Mouse (Mus musculus): ENCODE measurements around the gene Cpm. TPM values are rescaled to one million over a fixed set of nuclear protein-coding genes. Genes with fewer than 3 reads are reported as not detected.

The Cpm gene
- total RNA-seq, 1 experiment = 4.8 TPM

GRCm38 (mm10) chr10:117637745-117638577, 8.7 kb downstream of the Cpm start:
- Histone ChIP-seq H3K4me3 (ENCODE audit: insufficient read depth in 1 of 2, low read depth in 1 of 2, low read length in 2 of 2, poor library complexity in 1 of 2, severe bottlenecking in 1 of 2) (no peak overlapping the region), H3K9ac (ENCODE audit: insufficient read depth, low read depth, low read length, poor library complexity, severe bottlenecking) (no peak overlapping the region), H3K4me1 (ENCODE audit: control insufficient read depth in 2 of 2, insufficient read depth in 2 of 2, low read length in 2 of 2, poor library complexity in 1 of 2) (0 out of 4 replicates have a peak, but pooled peaks cover 2% of the 10 kb centered on the region in 2 experiments), H3K9me3 (ENCODE audit: control insufficient read depth, insufficient read depth, low read depth, low read length) (no peaks in the 10 kb centered on the region), H3K27ac (ENCODE audit: insufficient read depth, low read depth, low read length, poor library complexity, severe bottlenecking) (no peak overlapping the region), H3K36me3 (ENCODE audit: control insufficient read depth, insufficient read depth, low read length, poor library complexity, severe bottlenecking) (no peaks in the 10 kb centered on the region)
- in situ Hi-C loops (cut with MboI; ENCODE audit: low sequenced_read_pairs in 2 of 2, unreplicated experiment in 2 of 2) = no loop called here
- no peak for DNase-seq (ENCODE audit: low read depth, low spot score)
- TF ChIP-seq ZNF384 (IDR thresholded peaks at IDR 0.05; ENCODE audit: low read depth, low read length) (no peak), ZC3H11A (IDR thresholded peaks at IDR 0.05; ENCODE audit: borderline replicate concordance, low read depth, low read length) (no peak)

- no peak overlapping the region for H3K4me3 ChIP-seq (ENCODE audit: insufficient read depth in 1 of 2, low read depth in 1 of 2, low read length in 2 of 2, poor library complexity in 1 of 2, severe bottlenecking in 1 of 2)
- in situ Hi-C loops (cut with MboI; ENCODE audit: low sequenced_read_pairs in 2 of 2, unreplicated experiment in 2 of 2) = no loop called here
Measured at GRCm38 (mm10) chr10:117638578-117639220, 9.4 kb downstream of the Cpm start.

GRCm38 (mm10) chr10:117639221-117639599, 9.9 kb downstream of the Cpm start:
- in situ Hi-C loops (cut with MboI; ENCODE audit: low sequenced_read_pairs in 2 of 2, unreplicated experiment in 2 of 2) = no loop called here
- Histone ChIP-seq H3K4me1 (ENCODE audit: control insufficient read depth in 2 of 2, insufficient read depth in 2 of 2, low read length in 2 of 2, poor library complexity in 1 of 2) (peaks cover 3 to 4% of the 10 kb centered on the region in 2 experiments; a peak in 1 of 4 replicates), H3K27ac (ENCODE audit: insufficient read depth, low read depth, low read length, poor library complexity, severe bottlenecking) (no peak overlapping the region), H3K9me3 (ENCODE audit: control insufficient read depth, insufficient read depth, low read depth, low read length) (no peaks in the 10 kb centered on the region), H3K9ac (ENCODE audit: insufficient read depth, low read depth, low read length, poor library complexity, severe bottlenecking) (no peak overlapping the region), H3K4me3 (ENCODE audit: insufficient read depth in 1 of 2, low read depth in 1 of 2, low read length in 2 of 2, poor library complexity in 1 of 2, severe bottlenecking in 1 of 2) (no peak overlapping the region), H3K36me3 (ENCODE audit: control insufficient read depth, insufficient read depth, low read length, poor library complexity, severe bottlenecking) (no peaks in the 10 kb centered on the region)
- TF ChIP-seq ZC3H11A (IDR thresholded peaks at IDR 0.05; ENCODE audit: borderline replicate concordance, low read depth, low read length) (no peak), CHD2 (IDR thresholded peaks at IDR 0.05; ENCODE audit: low read depth, low read length) (no peak), HCFC1 (IDR thresholded peaks at IDR 0.05; ENCODE audit: borderline replicate concordance, insufficient read depth, low read length) (no peak), MAFK (IDR thresholded peaks at IDR 0.05; ENCODE audit: insufficient read depth, low read depth, low read length) (no peak), ZNF384 (IDR thresholded peaks at IDR 0.05; ENCODE audit: low read depth, low read length) (no peak)
- DNase-seq (ENCODE audit: low read depth, low spot score) = no peak

More at GRCm38 (mm10) chr10:117638578-117639220, 9.4 kb downstream of the Cpm start:
- Histone ChIP-seq H3K9ac (ENCODE audit: insufficient read depth, low read depth, low read length, poor library complexity, severe bottlenecking) (no peak overlapping the region), H3K27ac (ENCODE audit: insufficient read depth, low read depth, low read length, poor library complexity, severe bottlenecking) (no peak overlapping the region), H3K9me3 (ENCODE audit: control insufficient read depth, insufficient read depth, low read depth, low read length) (no peaks in the 10 kb centered on the region), H3K36me3 (ENCODE audit: control insufficient read depth, insufficient read depth, low read length, poor library complexity, severe bottlenecking) (no peaks in the 10 kb centered on the region), H3K4me1 (ENCODE audit: control insufficient read depth in 2 of 2, insufficient read depth in 2 of 2, low read length in 2 of 2, poor library complexity in 1 of 2) (peaks cover 3 to 4% of the 10 kb centered on the region in 2 experiments; a peak in 1 of 4 replicates)
- TF ChIP-seq CHD2 (IDR thresholded peaks at IDR 0.05; ENCODE audit: low read depth, low read length) (no peak), HCFC1 (IDR thresholded peaks at IDR 0.05; ENCODE audit: borderline replicate concordance, insufficient read depth, low read length) (no peak), ZC3H11A (IDR thresholded peaks at IDR 0.05; ENCODE audit: borderline replicate concordance, low read depth, low read length) (no peak), ZNF384 (IDR thresholded peaks at IDR 0.05; ENCODE audit: low read depth, low read length) (no peak), MAFK (IDR thresholded peaks at IDR 0.05; ENCODE audit: insufficient read depth, low read depth, low read length) (no peak)
- DNase-seq (ENCODE audit: low read depth, low spot score) = no peak

- Histone ChIP-seq H3K9me3 (ENCODE audit: control insufficient read depth, insufficient read depth, low read depth, low read length) (no peaks in the 10 kb centered on the region), H3K27ac (ENCODE audit: insufficient read depth, low read depth, low read length, poor library complexity, severe bottlenecking) (no peak overlapping the region), H3K36me3 (ENCODE audit: control insufficient read depth, insufficient read depth, low read length, poor library complexity, severe bottlenecking) (no peaks in the 10 kb centered on the region), H3K4me3 (ENCODE audit: insufficient read depth in 1 of 2, low read depth in 1 of 2, low read length in 2 of 2, poor library complexity in 1 of 2, severe bottlenecking in 1 of 2) (no peak overlapping the region), H3K4me1 (ENCODE audit: control insufficient read depth in 2 of 2, insufficient read depth in 2 of 2, low read length in 2 of 2, poor library complexity in 1 of 2) (peaks cover 3 to 4% of the 10 kb centered on the region in 2 experiments; a peak in 1 of 4 replicates), H3K9ac (ENCODE audit: insufficient read depth, low read depth, low read length, poor library complexity, severe bottlenecking) (no peak overlapping the region)
- in situ Hi-C loops (cut with MboI; ENCODE audit: low sequenced_read_pairs in 2 of 2, unreplicated experiment in 2 of 2) = no loop called here
- no peak for TF ChIP-seq CHD2 (IDR thresholded peaks at IDR 0.05; ENCODE audit: low read depth, low read length)
- TF ChIP-seq ZNF384 (IDR thresholded peaks at IDR 0.05; ENCODE audit: low read depth, low read length) = no peak
- no peak for TF ChIP-seq ZC3H11A (IDR thresholded peaks at IDR 0.05; ENCODE audit: borderline replicate concordance, low read depth, low read length)
- no peak for TF ChIP-seq MAFK (IDR thresholded peaks at IDR 0.05; ENCODE audit: insufficient read depth, low read depth, low read length)
- TF ChIP-seq HCFC1 (IDR thresholded peaks at IDR 0.05; ENCODE audit: borderline replicate concordance, insufficient read depth, low read length) = no peak
- no peak for DNase-seq (ENCODE audit: low read depth, low spot score)
Measured at GRCm38 (mm10) chr10:117639899-117640594, 10.7 kb downstream of the Cpm start.
